Mouse (Mus musculus): ENCODE results near the gene Tlk2. TPM values are rescaled to one million over a fixed set of nuclear protein-coding genes. Genes with fewer than 3 reads are reported as not detected.

Tlk2 gene
- polyA plus RNA-seq, 1 experiment from 2014 or later: 18.6 TPM

DNA sequence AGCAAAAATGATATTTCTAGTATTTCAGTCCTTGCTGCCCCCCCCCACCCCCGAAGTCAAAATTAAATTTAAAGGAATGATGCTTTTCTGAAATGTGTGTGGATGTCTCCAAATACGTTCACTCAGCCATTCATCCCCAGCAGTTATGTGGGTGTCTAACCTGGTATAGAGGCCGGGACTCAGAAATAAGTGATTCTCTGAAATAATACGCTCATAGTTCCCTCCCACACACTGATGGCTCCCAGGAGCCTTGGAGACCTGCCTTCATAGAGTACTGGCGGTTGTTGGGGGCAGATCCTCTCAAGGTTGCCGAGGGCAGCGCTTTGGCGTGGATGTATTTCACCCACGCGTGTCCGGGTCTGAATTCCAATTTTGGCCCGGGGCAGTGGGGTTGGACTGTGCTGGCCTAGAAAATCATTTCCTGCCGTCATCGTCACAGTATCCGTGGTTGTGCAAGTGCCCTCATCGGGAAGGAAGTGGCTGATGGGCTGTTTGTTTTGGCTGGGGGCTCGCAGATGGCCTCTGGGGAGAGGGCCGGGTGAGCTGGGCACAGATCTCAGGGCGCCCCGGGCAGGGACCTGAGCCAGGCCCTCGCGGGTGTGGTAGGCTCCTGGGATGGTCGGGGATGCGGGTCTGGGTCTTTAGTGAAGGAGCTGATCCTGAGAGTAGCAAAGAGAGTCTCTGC lies 132.8 kb downstream of the Tlk2 start:
- no peak for ATAC-seq (replicated peaks)
- peaks cover 22% of the 10 kb centered on the region for H3K4me1 ChIP-seq
- H3K9ac ChIP-seq (replicated peaks): no peak overlapping the region
- H3K27ac ChIP-seq (replicated peaks): no peak overlapping the region
- H3K9me3 ChIP-seq: no peaks in the 10 kb centered on the region
- no peaks in the 10 kb centered on the region for H3K27me3 ChIP-seq
- no peak overlapping the region for H3K4me3 ChIP-seq
- no peak overlapping the region for H3K4me2 ChIP-seq (replicated peaks)
- WGBS: 88% methylated on average over 24 of the region's 24 CpGs
- H3K36me3 ChIP-seq: no peaks in the 10 kb centered on the region

DNA sequence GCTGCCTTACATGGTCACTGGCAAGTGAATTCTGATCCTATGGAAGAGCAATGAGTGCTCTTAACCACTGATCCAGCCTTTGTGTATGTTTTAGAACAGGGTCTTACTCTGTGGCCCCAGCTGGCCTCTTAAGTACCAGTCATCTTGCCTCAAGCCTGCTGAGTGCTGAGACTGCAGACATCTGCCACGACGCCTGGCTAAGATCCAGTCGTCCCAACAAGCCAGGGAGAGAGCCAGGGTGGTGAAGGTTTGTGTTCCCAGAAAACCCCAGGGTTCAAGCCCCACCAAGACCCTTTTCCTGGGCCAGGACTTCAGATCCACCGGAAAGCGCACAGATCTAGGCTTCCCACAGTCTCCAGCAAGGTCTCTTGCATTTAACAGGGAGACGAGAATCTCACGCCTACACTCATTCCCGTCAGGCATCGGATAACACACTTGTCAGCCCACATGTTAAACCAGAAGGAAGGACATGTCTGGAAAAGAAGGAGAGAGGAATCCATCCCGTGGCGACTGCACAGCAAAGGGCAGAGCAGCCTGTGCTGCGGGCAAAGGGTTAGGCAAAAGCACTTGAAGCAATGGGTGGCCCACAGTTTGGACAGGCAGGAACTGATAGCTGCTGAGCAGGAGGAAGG lies 133.8 kb downstream of the Tlk2 start:
- Histone ChIP-seq H3K9me3 (no peaks in the 10 kb centered on the region), H3K36me3 (no peaks in the 10 kb centered on the region), H3K9ac (replicated peaks) (no peak overlapping the region), H3K4me1 (peaks cover 22% of the 10 kb centered on the region), H3K4me2 (replicated peaks) (no peak overlapping the region), H3K4me3 (no peak overlapping the region), H3K27ac (replicated peaks) (no peak overlapping the region), H3K27me3 (no peaks in the 10 kb centered on the region)
- 64% methylated on average over 12 of the region's 12 CpGs for WGBS
- ATAC-seq (replicated peaks): no peak

DNA sequence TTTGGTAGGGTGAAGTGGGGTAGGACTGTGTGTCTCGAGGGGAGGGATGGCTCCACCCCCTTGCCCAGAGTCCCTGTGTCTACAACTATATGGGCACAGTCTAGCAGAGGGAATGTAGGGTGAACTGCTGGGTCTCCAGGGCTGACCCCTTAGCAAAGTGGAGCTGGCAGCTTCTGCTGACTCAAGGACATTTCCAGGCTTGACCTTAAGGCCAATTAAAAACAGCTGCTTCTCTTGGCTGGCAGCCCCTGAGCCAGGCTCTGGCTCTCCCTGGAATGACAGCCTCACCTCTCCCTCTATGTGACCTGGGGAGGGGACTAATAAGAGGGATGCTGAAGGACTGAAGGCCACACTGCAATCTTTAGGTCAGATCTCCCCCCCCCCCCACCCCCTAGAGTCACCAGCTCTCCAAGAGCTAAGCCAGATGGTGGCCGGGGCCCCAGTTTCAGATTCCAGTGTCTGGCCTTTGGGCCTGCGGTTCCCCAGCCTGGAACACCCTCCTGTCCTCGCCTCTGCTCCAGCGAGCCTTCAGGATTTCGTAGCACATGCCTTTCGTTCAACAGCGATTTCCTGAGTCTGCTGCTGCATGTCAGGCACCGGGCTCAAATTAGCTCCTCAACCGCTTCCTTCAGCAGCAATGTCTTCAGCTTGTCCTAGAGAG lies 134.5 kb downstream of the Tlk2 start:
- no peaks in the 10 kb centered on the region for H3K36me3 ChIP-seq
- H3K27ac ChIP-seq (replicated peaks): 0 out of 2 replicates have a peak overlapping the region, but pooled peaks have one; percentile 9
- no peak for ATAC-seq (replicated peaks)
- H3K4me3 ChIP-seq: no peak overlapping the region
- H3K27me3 ChIP-seq: no peaks in the 10 kb centered on the region
- no peak overlapping the region for H3K4me2 ChIP-seq (replicated peaks)
- no peak overlapping the region; the same call in 1 of the 2 replicates for H3K9ac ChIP-seq (replicated peaks)
- WGBS: 64% methylated on average over 10 of the region's 10 CpGs
- H3K4me1 ChIP-seq: peaks cover 22% of the 10 kb centered on the region
- H3K9me3 ChIP-seq: no peaks in the 10 kb centered on the region

DNA sequence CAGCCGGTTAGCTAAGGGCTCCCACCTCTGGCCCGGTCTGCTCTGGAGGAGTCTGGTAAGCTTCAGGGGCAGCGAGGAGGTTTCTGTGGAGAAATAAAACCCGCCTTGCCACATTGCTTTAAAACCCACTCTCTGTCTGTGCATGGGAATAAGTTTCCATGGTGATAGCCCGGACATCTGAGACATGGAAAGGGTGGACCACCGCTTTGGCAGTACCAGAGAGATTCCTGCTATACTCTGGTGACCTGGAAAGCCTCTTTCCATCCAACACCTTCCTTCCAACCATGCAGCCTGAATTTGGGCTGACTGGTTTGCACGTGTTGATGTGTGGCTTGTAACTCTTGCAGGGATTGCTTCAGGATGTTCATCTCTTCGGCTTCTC lies 135.0 kb downstream of the Tlk2 start:
- no peak overlapping the region; the same call in 1 of the 2 replicates for H3K9ac ChIP-seq (replicated peaks)
- no peaks in the 10 kb centered on the region for H3K36me3 ChIP-seq
- no peaks in the 10 kb centered on the region for H3K27me3 ChIP-seq
- no peaks in the 10 kb centered on the region for H3K9me3 ChIP-seq
- no peak overlapping the region for H3K4me2 ChIP-seq (replicated peaks)
- 0 out of 2 replicates have a peak overlapping the region, but pooled peaks have one; percentile 9 for H3K27ac ChIP-seq (replicated peaks)
- H3K4me1 ChIP-seq: peaks cover 22% of the 10 kb centered on the region
- ATAC-seq (replicated peaks): no peak
- H3K4me3 ChIP-seq: no peak overlapping the region
- 51% methylated on average over 8 of the region's 8 CpGs for WGBS

DNA sequence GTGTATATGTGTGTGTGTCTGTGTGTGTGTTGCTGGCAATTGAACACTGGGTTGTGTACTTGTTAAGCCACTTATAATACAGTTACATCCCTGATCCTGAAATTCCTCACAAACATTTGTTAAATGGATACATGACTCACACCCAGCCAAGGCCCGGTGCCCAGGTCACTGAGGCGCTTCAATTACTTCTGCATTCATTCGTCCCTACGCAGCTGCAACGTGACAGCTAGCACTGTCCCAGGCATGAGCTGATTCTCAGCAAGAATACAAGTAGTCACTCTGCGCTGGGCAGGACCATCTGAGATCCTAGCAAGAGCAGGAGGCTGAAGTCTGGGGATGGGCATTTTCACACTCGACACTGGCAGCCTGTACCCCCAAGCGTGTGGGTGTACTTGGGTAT lies 136.7 kb downstream of the Tlk2 start:
- Histone ChIP-seq H3K27me3 (no peaks in the 10 kb centered on the region), H3K4me1 (peaks cover 22% of the 10 kb centered on the region), H3K27ac (replicated peaks) (no peak overlapping the region), H3K36me3 (no peaks in the 10 kb centered on the region), H3K9ac (replicated peaks) (no peak overlapping the region), H3K9me3 (no peaks in the 10 kb centered on the region), H3K4me3 (no peak overlapping the region), H3K4me2 (replicated peaks) (no peak overlapping the region)
- no peak for ATAC-seq (replicated peaks)
- WGBS: 72% methylated on average over 8 of the region's 8 CpGs

DNA sequence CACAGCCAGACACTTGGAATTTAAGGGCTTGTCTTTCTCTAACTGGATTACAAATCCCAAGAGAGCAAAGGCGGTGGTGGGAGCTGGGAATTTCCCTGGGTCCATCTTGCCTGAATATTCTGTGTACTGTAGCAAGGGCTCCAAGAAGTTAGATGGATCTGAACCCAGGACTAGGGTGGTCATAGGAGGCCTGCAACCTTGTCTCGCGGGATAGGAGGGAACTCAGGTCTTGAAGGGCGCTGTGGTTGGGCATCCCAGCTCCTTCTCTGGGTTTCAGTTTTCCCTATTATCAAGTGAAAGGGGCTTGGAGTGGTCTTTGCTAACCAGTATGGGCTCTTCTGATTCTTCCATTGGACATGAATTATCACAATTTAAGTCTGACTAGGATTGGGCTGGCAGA lies 137.5 kb downstream of the Tlk2 start:
- H3K4me2 ChIP-seq (replicated peaks): no peak overlapping the region
- no peak overlapping the region for H3K27ac ChIP-seq (replicated peaks)
- no peaks in the 10 kb centered on the region for H3K9me3 ChIP-seq
- no peak for ATAC-seq (replicated peaks)
- no peak overlapping the region for H3K9ac ChIP-seq (replicated peaks)
- 95% methylated on average over 4 of the region's 4 CpGs for WGBS
- H3K36me3 ChIP-seq: no peaks in the 10 kb centered on the region
- no peaks in the 10 kb centered on the region for H3K27me3 ChIP-seq
- no peak overlapping the region for H3K4me3 ChIP-seq
- H3K4me1 ChIP-seq: peaks cover 22% of the 10 kb centered on the region

DNA sequence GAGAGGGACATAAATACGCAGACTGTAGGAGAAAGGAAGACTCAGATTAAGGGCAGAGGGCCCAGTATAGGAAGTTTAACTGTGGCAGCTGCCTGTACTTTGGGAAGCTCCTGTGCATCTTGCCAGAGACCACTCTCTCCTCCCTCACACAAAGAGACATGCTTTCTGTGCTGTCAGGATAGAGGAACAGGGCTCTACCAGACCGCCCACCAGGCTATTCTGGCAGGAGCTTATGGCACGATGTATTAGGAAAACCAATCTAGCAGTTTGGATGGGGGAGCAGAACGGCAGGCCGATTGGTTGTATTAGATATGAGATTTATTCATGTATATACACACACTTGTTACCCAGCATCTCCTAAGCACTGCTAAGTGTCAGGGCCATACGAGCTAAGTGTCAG lies 139.2 kb downstream of the Tlk2 start:
- Histone ChIP-seq H3K9me3 (no peaks in the 10 kb centered on the region), H3K27me3 (no peaks in the 10 kb centered on the region), H3K4me2 (replicated peaks) (no peak overlapping the region), H3K4me1 (peaks cover 15% of the 10 kb centered on the region), H3K27ac (replicated peaks) (no peak overlapping the region), H3K9ac (replicated peaks) (no peak overlapping the region), H3K4me3 (no peak overlapping the region), H3K36me3 (no peaks in the 10 kb centered on the region)
- no peak for ATAC-seq (replicated peaks)
- 95% methylated on average over 6 of the region's 6 CpGs for WGBS

DNA sequence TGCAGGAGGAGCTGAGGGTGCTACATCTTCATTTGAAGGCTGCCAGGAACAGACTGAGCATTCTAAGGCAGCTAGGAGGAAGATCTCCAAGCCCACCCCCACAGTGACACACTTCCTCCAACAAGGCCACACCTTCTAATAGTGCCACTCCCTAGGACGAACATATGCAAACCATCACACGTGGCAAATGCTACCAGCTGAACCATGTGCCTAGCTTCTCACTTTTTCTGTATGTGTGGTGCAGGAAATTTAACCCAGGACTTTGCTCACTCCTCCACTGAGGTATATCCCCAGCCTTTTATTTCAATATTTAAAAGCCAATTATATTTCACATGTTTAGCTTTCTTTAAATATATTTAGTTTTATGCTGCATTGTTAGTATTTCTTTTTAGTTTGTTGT lies 142.5 kb downstream of the Tlk2 start:
- Histone ChIP-seq H3K27ac (replicated peaks) (no peak overlapping the region), H3K4me1 (no peaks in the 10 kb centered on the region), H3K27me3 (no peaks in the 10 kb centered on the region), H3K4me2 (replicated peaks) (no peak overlapping the region), H3K9me3 (no peaks in the 10 kb centered on the region), H3K36me3 (no peaks in the 10 kb centered on the region), H3K9ac (replicated peaks) (no peak overlapping the region), H3K4me3 (no peak overlapping the region)
- 78% methylated on average over 2 of the region's 2 CpGs for WGBS
- ATAC-seq (replicated peaks): no peak

DNA sequence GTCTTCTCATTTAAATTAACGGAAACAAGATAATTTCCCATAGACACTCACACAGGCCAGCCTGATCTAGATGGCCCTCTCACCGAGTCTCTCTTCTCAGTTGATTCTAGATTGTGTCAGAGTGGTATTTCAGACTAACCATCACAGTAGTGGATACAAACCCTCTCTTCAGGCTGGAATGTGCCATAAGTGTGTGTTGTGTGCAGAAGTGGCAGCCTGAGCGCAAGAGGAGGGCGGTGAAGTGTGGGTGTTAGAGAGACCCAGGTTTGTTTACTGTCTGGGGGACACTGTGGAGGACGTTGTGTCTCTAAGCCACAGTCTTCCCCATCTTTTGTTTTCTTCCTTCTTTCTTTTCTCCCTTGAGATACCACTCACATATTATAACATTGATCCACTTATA lies 144.9 kb downstream of the Tlk2 start:
- H3K4me3 ChIP-seq: no peak overlapping the region
- ATAC-seq (replicated peaks): no peak
- no peaks in the 10 kb centered on the region for H3K9me3 ChIP-seq
- no peak overlapping the region for H3K27ac ChIP-seq (replicated peaks)
- no peaks in the 10 kb centered on the region for H3K27me3 ChIP-seq
- WGBS: 89% methylated on average over 5 of the region's 5 CpGs
- no peaks in the 10 kb centered on the region for H3K36me3 ChIP-seq
- H3K9ac ChIP-seq (replicated peaks): no peak overlapping the region
- no peaks in the 10 kb centered on the region for H3K4me1 ChIP-seq
- H3K4me2 ChIP-seq (replicated peaks): no peak overlapping the region

DNA sequence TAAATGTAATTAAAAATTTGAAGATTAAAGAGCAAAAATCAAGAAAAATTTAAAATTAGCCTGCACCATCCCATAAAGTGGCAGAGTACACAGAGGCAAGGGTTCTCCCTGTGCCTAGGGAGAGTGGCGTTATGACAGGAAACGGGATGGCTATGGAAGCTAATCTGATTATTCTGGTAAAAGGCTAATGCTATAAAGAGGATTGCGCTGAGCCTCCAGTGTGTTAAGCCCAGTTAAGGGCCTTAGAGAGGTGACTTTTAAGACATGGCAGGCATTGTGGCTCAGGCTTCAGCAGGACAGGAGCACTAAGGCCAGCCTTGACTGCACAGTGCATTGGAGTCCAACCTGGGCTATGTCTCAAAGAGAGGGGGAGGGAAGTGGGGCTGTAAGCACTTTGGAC lies 148.5 kb downstream of the Tlk2 start:
- no peak for ATAC-seq (replicated peaks)
- H3K4me3 ChIP-seq: no peak overlapping the region
- peaks cover 4% of the 10 kb centered on the region; the same call in 1 of the 2 replicates for H3K4me1 ChIP-seq
- H3K27me3 ChIP-seq: no peaks in the 10 kb centered on the region
- no peak overlapping the region for H3K9ac ChIP-seq (replicated peaks)
- H3K27ac ChIP-seq (replicated peaks): no peak overlapping the region
- no peaks in the 10 kb centered on the region for H3K36me3 ChIP-seq
- H3K9me3 ChIP-seq: no peaks in the 10 kb centered on the region
- no peak overlapping the region for H3K4me2 ChIP-seq (replicated peaks)
- WGBS: 80% methylated on average over 3 of the region's 3 CpGs

DNA sequence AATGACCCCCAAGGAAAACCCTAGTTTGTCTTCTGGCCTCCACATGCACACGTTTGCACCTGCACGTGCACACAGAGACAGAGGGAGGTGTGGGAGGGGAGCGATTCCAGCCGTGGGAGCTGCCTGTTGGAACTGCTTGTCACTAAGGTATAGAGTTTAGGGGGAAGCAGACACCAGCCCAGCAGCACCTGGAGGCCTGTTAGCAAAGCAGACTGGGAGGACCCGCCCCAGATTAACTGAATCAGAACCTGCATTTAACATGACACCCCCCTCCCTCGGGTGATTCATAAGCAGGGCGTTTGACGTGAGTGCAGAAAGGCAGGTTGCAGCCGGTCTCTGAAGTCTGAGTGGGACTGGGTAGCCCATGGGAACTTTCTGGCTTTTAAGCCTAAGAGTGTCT lies 151.4 kb downstream of the Tlk2 start:
- H3K36me3 ChIP-seq: no peaks in the 10 kb centered on the region

DNA sequence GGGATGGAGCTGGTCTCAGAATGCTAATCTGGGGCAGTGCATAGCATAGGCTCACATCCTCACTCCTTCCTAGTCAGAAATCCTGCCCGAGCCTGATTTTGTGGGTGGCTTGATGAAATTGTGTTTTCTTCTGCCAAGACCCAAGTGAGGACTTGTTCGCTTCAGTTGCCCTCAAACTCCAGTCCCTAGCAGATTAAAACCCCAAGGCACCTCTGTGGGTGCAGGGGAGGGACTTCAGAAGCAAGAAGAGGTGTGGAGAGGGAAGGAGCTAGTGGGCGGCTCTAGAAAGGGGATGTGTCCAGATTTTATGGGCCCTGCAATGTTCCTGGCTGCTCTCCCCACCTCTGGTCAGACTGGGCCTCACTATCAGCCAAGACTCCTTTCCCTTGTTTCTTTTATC lies 152.5 kb downstream of the Tlk2 start:
- Histone ChIP-seq H3K4me2 (replicated peaks) (no peak overlapping the region), H3K4me1 (peaks cover 14% of the 10 kb centered on the region; the same call in 1 of the 2 replicates), H3K9ac (replicated peaks) (no peak overlapping the region), H3K27ac (replicated peaks) (no peak overlapping the region), H3K4me3 (no peak overlapping the region), H3K9me3 (no peaks in the 10 kb centered on the region), H3K27me3 (no peaks in the 10 kb centered on the region), H3K36me3 (no peaks in the 10 kb centered on the region)
- no peak for ATAC-seq (replicated peaks)
- WGBS: 87% methylated on average over 3 of the region's 3 CpGs

More for the DNA sequence above, 151.4 kb downstream of the Tlk2 start:
- H3K4me3 ChIP-seq: no peak overlapping the region
- peaks cover 14% of the 10 kb centered on the region; the same call in 1 of the 2 replicates for H3K4me1 ChIP-seq
- ATAC-seq (replicated peaks): no peak
- WGBS: 79% methylated on average over 9 of the region's 9 CpGs
- H3K27me3 ChIP-seq: no peaks in the 10 kb centered on the region
- H3K9me3 ChIP-seq: no peaks in the 10 kb centered on the region
- no peak overlapping the region for H3K9ac ChIP-seq (replicated peaks)
- no peak overlapping the region for H3K4me2 ChIP-seq (replicated peaks)
- H3K27ac ChIP-seq (replicated peaks): no peak overlapping the region

Data from forebrain, embryonic 15.5 days (tissue).